Mouse (Mus musculus): Measurements from ENCODE around the gene Eif2s1.
"Not testable (repeated sequence)": the region's sequence is repeated elsewhere in the genome, so short reads cannot be mapped to it uniquely, and the experiment has no call there.

Eif2s1 gene

GRCm38 (mm10) chr12:78915561-78915960 is 53.9 kb downstream of the Eif2s1 start:
- no peak for DNase-seq (ENCODE audit: low spot score in 2 of 2)

- DNase-seq (ENCODE audit: low spot score in 2 of 2), result no peak
Measured at GRCm38 (mm10) chr12:78916278-78916677, 54.7 kb downstream of the Eif2s1 start.

GRCm38 (mm10) chr12:78918227-78919078 is 56.8 kb downstream of the Eif2s1 start:
- DNase-seq (ENCODE audit: low spot score in 2 of 2), result peak; percentile 65 to 74

- DNase-seq (ENCODE audit: low spot score in 2 of 2), result peak; percentile 59 to 68
Measured at GRCm38 (mm10) chr12:78919079-78919712, 57.6 kb downstream of the Eif2s1 start.

- DNase-seq (ENCODE audit: low spot score in 2 of 2), result no peak
Measured at GRCm38 (mm10) chr12:78921421-78921820, 59.8 kb downstream of the Eif2s1 start.

- DNase-seq (ENCODE audit: low spot score in 2 of 2), result no peak
Measured at GRCm38 (mm10) chr12:78922058-78922457, 60.4 kb downstream of the Eif2s1 start.

- not testable (repeated sequence) for DNase-seq (ENCODE audit: low spot score in 2 of 2)
Measured at GRCm38 (mm10) chr12:78922977-78923376, 61.4 kb downstream of the Eif2s1 start.

- DNase-seq (ENCODE audit: low spot score in 2 of 2), result peak in 1 of 2 experiments; percentile 26
Measured at GRCm38 (mm10) chr12:78923539-78924189, 62.0 kb downstream of the Eif2s1 start.

GRCm38 (mm10) chr12:78927287-78927686 is 65.7 kb downstream of the Eif2s1 start:
- no peak for DNase-seq (ENCODE audit: low spot score in 2 of 2)

- no peak for DNase-seq (ENCODE audit: low spot score in 2 of 2)
Measured at GRCm38 (mm10) chr12:78929900-78930299, 68.3 kb downstream of the Eif2s1 start.

GRCm38 (mm10) chr12:78936494-78936893 is 74.9 kb downstream of the Eif2s1 start:
- DNase-seq (ENCODE audit: low spot score in 2 of 2), result no peak

Data from right cerebral cortex, postnatal 36 days (tissue).